Mouse (Mus musculus) urinary bladder, adult 2 months (tissue): ENCODE data around the gene Sik3. TPM values are rescaled to one million over a fixed set of nuclear protein-coding genes. Genes with fewer than 3 reads are reported as not detected.
"Not testable (repeated sequence)": the region's sequence is repeated elsewhere in the genome, so short reads cannot be mapped to it uniquely, and the experiment has no call there.

Experiments
- DNase-seq: peaks from one replicate; pipeline ENCODE4 v3.0.0; 2022; ENCODE audit warnings: low spot score
- polyA plus RNA-seq: library from polyadenylated mRNA; depleted of rRNA; stranded (reverse); fragments of >200 nt; gene quantifications from 2 replicates; pipeline ENCODE4 v1.2.3, GENCODE M21; 2012

Sik3 gene
- polyA plus RNA-seq, 1 experiment = 9.7 TPM

GRCm38 (mm10) chr9:46053014-46053666 is 40.5 kb downstream of the Sik3 start:
- no peak for DNase-seq

DNA sequence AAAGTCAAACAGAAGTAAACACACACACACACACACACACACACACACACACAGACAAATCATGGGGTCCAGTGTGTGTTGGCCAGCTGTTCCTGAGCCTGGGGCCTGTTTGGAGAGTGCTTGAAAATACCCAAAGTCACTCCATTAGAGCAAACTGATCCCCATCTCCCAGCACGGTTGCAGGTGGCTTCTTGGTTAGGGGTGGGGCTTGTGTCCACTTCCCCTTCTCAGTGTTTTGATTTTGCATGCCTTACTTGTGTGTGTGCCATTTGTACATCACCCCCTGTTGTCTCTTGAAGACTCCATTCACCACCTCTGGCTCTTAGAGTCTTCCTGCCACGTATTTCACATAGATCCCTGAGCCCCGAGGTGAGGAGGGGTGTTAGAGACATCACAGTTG is 45.4 kb downstream of the Sik3 start:
- no peak for DNase-seq

GRCm38 (mm10) chr9:46060249-46060648 is 47.6 kb downstream of the Sik3 start:
- DNase-seq = no peak

DNA sequence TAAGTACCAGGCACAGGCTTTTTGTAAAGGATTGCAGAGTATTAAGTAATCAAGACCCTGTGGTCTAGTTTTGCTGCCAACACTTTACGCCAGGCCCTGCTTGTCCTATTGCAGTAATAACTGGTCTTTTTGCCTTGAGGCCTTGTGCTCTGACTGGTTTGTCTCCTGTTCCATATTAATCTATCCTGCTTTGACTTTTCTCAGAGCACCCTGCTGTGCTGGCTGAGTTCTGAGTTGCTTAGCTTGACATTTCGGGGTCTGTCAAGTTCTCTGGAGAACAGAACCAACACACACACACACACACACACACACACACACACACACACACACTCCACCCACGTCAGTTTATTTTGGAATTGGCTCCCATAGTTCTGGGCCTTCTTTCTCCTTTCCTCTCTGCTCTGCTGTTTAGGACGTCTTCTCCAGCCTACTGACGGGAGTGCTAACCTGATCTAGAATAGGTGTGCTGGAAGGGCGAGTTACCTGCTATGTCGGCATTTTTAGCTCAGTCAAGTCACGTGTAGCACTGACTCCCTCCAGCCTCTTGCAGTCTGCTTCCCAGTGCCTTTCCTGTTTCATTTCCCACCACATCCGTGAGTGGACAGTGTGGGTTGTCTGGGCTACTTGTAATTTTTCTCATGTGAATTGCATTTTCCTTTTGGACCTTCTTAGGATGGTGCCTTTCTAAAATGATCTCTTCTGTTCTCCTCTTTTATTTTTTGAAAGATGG is 49.2 kb downstream of the Sik3 start:
- DNase-seq = no peak

DNA sequence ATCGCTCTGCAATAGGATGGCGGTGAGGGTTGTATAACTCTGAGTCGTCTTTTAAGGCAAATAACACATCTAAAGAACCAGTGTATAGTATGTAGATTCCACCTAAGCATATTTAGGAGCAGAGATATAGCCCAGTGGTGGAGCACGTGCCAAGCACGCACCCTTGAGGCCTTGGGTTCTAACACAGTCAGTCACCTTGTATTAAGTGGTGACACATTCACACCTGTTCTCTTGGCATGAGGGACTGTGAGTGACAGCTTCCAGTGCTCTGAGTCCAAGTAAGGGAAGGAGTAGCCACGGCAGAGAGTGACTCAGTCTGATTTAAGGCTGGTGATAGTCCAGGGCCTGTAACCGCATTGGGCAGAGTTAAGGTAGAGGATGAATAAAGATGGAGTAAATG is 51.7 kb downstream of the Sik3 start:
- DNase-seq = no peak

- no peak for DNase-seq
These were observed 54.1 kb downstream of the Sik3 start for GRCm38 (mm10) chr9:46066711-46067110.

- DNase-seq = no peak
These were observed 55.1 kb downstream of the Sik3 start for GRCm38 (mm10) chr9:46067691-46068090.

DNA sequence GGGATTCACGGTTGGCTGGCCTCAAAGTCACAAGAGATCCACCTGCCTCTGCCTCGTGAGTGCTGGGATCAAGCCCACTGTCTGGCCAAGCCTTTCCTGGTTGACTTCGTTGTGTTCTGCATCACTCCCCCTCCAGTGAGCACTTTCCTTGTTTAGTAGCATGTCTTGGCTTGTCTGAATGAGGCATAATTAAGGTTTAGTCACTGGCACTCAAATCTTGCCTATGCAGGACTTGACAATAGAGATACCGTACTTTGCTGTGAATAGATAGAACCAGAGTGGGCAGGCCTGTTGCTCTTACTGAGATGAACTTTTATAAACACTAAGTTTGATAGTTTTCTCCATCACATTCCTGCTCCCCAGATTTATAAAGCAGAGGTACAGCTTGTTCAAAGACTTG is 56.4 kb downstream of the Sik3 start:
- no peak for DNase-seq

DNA sequence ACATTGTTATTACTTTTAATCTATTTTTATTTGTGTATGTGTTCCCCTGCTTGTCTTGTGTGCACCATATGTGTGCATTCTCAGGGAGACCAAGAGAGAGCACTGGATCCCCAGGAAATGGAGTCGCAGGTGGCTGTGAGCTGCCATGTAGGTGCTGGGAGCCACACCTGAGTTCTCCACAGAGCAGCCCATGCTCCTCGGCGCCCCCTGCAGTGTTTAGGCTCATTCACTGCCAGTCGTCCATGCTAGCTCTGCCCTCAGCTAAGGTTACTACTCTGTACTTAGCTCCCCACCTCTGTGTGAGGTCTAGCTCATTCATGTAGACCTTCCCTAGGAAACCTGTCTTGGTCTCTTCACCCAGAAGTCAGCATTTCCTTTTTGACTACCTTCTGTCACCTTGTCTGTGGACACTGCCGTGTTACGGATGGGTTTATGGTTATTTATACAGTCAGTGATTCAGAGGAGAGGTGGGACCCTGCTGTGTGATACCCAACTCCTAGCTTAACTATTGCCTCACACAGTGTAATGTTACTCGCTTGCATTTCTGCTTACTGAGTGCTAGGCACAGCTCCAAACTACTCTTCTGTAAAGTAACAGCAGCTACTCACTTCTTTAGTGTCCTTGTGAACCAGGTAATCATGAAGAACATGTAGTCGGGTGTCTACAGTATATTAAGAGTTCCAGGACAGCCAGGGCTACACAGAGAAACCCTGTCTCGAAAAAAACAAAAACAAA is 59.6 kb downstream of the Sik3 start:
- no peak for DNase-seq

- DNase-seq = no peak
These were observed 60.8 kb downstream of the Sik3 start for GRCm38 (mm10) chr9:46073443-46073842.

DNA sequence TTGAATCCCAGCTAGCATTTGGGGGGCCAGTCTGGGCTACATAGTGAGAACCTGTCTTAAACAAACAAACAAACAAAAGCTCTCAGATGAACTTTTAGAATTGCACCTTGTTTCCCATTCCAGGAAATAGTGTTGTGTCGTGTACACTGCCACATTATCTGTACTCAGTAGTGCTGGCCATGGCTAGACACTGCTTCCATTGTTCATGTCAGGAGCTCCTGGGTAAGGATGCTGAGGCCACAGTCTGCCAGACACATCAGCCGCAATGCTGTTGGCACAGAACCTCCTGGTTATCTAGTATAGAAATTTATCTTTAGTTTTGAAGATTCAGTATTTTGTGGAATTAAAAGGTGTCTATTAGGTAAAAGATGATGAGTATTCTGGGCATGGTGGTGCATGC is 63.0 kb downstream of the Sik3 start:
- no peak for DNase-seq

DNA sequence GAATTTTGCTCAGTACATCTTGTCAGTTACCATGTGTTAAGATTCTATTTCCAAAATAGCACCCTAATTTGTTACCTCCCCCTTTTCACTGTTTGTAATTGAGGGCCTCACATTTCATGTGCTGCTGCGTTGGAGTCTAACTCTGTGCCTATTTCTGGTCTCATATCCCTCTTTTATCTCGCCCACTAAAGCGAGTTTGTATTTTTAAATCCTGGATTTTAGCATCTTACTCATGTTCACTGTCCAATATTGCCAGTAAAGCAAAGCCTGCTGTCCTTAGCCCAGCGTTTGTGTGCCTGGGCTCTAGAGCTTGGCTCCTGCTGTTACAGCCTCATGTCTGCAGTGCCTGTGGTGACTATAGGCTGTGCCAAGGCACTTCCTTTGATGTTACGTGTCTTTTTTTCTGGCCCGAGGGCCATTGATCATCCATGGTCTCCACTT is 69.8 kb downstream of the Sik3 start:
- no peak for DNase-seq

GRCm38 (mm10) chr9:46083490-46083893 is 70.9 kb downstream of the Sik3 start:
- no peak for DNase-seq

GRCm38 (mm10) chr9:46085898-46086297 is 73.3 kb downstream of the Sik3 start:
- DNase-seq = no peak

GRCm38 (mm10) chr9:46086826-46087225 is 74.2 kb downstream of the Sik3 start:
- no peak for DNase-seq

DNA sequence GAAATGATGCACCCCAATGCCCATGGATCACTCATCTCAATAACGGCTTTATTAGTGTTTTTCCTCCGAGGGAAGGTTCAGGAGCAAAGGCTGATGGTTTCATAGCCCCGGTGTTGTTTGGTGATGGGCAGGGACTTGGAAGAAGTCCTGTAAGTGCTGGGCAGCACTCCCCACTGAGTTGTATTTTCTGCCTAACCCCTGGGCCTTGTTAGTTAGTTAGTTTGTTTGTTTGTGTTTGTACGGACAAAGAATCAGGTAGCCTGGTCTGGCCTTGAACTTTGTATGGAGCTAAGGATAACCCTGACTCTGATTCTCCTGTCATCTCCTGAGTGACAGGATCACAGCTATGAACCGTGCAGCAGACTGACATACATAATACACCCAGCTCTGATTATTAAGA is 74.8 kb downstream of the Sik3 start:
- DNase-seq = no peak

GRCm38 (mm10) chr9:46088722-46089121 is 76.1 kb downstream of the Sik3 start:
- no peak for DNase-seq

GRCm38 (mm10) chr9:46090066-46090465 is 77.4 kb downstream of the Sik3 start:
- DNase-seq = no peak

DNA sequence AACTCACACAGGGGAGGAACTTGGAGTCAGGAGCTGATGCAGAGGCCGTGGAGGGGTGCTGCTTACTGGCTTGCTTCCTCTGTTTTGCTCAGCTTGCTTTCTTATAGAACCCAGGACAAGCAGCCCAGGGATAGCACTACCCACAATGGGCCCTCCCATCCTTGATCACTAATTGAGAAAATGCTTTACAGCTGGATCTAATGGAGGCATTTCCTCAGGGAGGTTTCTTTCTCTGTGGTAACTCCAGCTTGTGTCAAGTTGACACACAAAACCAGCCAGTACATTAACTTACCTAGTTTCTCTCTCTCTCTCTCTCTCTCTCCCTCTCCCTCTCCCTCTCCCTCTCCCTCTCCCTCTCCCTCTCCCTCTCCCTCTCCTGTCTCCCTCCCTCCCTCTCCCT is 78.5 kb downstream of the Sik3 start:
- not testable (repeated sequence) for DNase-seq

- DNase-seq = no peak
These were observed 80.0 kb downstream of the Sik3 start for GRCm38 (mm10) chr9:46092633-46093032.

DNA sequence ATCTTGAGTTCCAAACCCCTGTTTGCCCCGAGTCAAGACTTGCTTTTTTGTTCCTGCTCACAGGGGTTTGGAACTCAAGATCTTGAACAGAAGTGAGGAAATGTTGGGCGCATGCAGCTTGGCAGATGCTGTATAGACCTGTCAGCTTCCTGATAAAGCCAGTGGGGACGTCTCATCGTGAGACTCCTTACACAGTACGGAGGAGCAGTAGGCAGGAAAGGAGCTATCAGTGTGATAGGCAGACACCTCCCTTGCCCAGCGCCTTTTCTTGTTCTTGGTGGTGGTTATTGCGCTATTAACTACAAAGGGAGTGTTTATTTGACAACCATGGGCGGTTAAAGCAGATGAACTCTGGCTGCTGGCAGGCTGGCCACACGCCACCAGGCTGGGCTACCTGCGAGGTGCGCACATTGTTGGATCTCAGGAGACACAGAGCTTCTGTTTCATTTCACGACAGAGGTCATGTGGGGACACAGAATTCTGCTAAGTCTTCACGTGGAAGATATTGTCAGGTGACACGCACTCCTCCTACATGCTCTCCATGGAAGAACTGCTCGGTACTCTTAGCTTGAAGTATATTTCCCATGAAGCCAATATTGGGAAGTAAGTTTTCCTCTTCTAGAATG is 85.9 kb downstream of the Sik3 start:
- DNase-seq = no peak

DNA sequence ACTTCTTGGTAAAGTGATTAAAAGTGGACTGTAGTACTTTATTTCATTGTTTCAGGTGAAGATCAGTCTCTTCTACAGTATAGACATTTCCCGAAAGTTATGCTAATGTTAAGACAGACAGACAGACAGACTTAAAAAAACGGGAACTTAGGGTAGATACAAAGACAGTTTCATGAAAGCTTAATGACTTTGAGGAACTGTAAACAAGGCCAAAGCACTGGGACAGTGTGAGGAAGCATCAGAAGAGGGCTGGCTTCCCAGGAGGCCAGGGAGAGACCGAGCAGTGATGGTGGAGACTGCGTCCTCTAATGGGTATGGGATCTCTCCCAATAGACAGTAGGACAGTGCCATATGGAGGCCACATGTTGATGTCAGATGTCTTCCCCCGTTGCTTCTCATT is 86.5 kb downstream of the Sik3 start:
- DNase-seq = no peak
